Mouse (Mus musculus) cerebellum, postnatal 10 days (tissue): ENCODE data around the gene Trip4.

ENCODE experiments used
- DNase-seq, 2 experiments: peaks; one replicate each; pipeline ENCODE4 v3.0.0; 2021; ENCODE audit warnings: mixed read lengths in 2 of 2

Trip4 gene

DNA sequence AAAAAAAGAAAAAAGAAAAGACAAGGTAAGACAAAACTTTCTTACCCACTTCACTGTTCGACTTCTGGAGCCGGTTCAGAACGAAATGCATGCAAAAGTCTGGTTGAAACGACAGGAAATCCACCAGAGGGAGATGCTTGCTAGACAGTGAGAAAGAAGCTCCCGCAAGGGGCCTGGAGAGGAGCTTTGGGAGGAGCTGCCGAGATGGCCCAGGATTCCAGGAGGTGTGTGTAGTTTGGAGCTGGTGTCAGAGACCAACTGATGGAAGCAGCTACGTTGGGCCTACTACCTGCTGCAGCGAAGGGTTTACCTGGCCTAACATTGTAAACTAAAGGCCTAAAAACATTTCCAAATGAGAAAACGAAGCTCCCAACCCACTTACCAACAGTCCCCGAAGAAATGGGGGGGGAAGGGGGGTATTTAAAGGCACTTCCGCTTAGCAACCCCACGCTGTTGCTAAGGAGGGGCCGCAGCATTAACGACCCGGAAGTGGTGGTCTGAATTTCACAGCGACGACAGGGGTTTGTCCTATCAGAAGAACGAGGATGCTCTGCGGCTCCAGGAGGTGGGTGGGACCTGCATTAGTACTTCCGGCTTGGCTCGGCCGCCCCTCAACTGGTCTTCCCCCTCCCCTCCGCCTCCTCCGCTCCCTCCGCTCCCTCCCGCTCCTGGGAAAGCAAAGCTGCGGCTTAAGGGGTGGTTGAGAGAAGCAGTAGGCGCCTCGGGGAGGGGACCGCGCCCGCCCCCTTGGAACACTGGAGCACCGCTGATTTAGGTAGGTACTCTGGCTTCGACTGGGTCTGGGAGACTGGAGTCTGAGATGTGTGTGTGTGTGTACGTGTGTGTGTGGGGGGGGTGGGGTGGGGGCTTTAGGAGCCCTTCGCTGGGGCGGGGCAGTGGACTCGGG is at the start of gene Trip4, which contains the start of gene Csnk1g1:
Gene Trip4 (minus strand): TSS at position 401 of the 907 bp plus-strand sequence.
Gene Csnk1g1 (plus strand): TSS at position 531 of the 907 bp plus-strand sequence.
- DNase-seq: peak; percentile 97 to 98

DNA sequence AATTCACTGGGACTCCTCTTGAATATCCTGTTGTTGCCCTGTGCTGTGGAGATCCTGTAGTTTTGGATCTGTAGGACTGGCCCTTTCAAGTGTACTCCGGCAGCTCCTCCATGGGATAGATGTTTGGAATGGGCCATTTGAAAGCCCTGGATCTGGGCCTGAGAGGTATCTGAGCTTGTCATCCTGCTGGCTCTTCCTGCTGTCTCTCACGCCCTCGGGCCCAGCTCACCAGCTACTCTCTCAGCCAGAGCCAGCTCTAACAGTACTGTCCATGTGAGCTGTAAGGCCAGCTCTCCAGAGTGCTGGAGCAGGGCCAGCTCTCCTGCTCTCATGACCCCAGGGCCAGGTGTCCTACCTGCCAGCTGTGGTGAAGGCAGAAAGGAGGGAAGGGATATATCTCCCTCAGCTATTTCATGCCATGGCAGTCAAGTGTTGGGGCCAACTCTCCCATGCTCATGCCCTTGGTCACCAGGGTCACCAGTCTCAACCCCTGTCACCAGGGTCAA is 42.5 kb upstream of the Trip4 start:
- DNase-seq: peak in 1 of 2 experiments; percentile 9

DNA sequence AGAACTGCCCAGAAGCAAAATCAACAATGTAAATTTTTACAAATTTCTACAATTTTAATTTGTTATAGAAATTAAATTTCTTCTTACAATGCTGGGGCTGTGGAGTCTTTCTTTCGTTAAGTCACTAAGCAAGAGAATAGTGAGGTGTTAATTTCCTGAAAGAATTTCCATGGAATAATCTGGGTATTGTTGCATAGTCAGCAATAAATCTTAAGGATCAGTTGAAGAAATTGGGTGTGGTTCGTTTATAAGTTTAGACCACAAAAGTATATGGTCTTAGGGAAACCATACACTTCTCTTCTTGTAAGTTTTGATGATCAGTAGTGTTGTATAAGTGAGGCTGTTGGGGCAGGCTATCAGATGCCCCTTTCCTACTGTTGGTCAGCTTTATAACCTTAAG is 29.0 kb upstream of the Trip4 start:
- no peak for DNase-seq

DNA sequence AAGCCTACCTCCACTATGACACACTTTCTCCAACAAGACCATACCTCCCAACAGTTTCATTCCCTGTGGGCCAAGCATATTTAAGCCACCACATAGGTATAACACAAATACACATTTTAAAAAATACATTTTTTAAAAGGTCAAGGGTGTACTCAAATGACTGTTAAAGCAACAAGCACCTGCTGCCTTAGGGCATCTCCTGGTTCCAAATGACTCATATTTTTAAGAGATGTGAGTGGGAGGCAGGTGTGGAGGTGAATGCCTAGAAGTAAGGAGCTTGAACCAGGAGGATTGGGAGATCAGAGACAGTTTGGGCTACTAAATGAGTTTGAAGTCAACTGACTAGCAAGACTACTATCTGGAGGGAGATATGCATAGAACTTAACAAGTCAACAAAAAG is 21.2 kb upstream of the Trip4 start:
- DNase-seq: no peak

DNA sequence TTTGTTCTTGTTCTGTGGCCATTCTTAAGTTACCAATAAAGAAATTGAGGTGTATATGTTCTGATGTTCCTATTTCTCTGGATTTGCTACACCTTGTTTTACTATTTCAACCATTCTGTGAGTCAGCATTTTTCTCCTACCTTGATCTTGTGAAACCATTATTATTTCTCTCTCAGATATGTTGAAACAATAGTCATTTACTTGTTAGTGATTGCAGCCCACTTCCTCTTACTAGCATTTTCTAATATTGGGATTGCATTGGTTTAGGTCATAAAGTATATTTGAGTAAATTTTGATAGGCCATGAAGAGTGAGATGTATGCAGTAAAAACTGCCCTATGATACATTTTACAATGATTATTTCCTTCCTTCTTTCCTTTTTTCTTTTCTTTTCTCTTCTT is 19.9 kb upstream of the Trip4 start:
- no peak for DNase-seq

DNA sequence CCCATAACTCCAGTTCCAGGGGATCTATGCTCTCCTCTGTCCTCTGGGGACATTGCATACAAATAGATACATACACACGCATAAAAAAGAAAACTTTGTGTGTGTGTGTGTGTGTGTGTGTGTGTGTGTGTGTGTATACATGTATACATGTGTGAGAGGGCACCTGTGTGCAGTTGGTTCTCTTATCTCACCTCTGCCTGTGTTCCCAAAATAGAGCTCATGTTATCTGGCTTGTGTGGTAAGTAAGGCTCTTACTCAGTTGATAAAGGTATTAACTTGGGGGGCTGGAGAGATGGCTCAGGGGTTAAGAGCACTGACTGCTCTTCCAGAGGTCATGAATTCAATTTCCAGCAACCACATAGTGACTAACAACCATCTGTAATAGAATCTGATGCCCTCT is 8.4 kb upstream of the Trip4 start:
- no peak for DNase-seq

DNA sequence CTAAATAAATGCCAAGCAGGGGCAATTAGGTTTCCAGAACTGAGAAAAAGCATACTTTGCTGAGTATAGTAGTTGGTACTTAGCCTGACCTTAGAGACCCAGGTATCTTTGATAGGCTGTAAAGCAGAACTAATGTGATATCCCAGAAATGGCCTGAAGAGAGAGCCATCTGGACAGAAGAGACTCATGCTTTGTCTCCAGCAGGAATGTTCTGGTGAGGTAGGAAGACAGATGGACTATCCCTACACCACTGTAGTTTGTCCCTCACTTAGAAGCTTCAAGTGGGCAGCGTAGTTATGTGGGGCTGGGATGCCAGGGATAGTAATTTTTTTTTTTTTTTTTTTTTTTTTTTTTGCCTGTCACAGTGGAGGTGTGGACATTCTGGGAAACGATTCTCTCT is 5.4 kb upstream of the Trip4 start:
- peak; percentile 46 to 50 for DNase-seq

DNA sequence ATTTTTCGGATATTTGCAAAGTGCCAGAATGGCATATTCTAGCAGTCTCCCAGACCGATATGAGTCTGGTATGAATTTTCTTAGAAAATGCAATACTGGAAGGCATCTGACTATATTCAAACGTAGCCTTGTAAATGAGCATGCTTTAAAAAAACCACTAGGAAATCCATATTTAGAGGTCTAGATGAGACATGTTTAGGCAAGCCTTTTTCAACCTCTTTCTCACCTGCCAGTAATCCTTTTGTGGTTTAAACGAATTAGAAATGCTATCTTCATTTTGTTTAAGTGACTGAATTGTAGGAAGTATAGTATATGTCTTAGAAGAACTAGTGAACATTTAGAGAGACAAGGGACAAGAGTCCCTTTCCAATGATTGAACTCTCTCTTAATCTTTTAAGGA is 1.2 kb upstream of the Trip4 start:
- no peak for DNase-seq

DNA sequence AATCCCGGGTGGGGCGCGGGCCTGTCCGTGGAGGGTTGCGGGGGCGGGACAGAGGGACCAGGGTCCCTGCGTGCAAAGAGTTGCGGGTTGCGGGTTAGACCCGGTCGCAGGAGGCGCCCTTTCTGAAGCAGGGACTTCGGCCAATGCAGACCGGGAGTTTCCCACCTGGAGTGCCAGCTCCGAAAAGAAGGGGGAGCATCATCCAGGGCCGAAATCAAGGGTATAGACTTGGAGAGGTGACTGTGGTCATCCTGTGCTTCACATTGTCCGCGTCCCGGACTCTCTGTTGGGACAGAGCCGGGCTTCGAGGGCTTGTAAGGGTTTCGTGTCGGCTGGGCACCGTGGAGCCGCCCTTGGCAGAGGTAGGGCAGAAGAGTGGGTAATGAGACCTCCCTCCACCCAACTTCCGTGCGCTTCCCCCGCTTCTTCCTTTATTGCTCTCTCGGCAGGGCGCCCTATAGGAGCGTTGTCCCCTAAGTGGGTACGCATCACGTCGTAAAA is 757 bp upstream of the Trip4 start:
- DNase-seq: peak; percentile 78

DNA sequence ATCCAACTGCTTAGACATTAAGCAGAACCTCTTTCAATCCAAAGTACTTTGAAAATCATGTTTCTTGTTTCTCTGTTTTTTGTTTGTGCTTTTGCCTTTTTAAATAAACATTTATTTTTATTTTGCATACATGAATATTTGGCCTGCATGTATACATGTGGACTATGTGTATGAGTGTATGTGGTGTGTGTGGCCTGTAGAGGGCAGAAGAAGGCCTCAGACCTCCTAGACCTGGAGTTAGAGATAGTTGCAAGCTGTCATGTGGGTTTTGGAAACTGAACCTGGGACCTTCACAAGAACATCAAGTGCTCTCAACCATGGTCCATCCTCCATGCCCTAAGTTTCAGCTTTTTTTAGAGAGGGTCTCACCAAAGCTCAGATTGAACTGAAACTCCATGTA is 5.2 kb downstream of the Trip4 start:
- DNase-seq: no peak

DNA sequence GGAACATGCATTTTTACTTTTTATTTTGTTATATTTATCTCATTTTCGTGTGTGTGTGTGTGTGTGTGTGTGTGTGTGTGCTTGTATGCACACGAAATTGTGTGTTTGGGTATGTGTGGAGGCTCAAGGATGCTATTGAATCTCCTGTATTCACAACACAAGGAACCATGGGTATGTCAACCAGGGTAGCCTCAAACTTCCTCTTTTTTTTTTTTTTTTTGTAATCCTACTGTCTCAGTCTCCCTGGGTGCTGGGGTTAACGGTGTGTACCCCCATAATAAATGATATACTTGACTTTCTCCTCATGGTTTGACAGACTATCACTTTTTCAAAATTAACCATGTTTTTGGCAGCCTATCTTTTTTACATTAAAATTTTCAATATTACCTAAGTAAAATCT is 5.7 kb downstream of the Trip4 start:
- DNase-seq: no peak

DNA sequence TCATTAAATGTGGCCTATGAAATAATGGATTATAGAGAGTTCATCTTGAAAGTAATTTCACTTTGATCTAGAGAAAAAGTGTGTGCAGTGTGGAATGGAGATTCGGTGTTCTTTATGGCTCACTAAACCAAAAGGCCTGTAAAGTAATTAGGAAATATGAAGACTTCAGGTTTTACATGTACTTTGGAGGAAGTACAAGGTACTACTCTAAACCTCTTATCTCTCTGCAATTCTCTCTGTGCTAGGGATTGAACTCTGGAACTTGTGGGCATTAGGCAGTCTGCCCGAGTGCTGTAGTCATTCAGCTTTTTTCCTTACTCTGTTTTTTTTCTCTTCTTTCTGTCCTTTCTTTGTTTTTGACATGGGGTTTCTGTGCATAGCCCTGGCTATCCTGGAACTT is 11.6 kb downstream of the Trip4 start:
- no peak for DNase-seq

DNA sequence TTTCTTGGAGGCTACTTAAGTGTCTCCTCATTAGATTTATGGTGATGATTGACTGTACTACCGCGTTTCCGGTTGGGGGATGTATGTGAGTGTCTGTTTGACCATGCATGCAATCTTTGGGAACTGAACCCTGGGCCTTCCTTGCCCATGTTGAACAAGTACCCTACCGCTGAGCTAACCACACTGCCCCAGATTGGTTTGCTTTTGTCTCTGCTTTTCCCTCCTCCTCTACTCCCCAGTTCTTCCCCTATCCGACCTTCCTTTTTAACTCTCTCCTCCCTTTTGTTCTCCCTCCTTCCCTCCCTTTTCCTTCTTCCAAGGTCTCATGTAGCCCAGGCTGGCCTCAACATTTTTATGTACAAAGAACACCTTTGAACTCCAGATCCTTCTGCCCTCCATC is 17.5 kb downstream of the Trip4 start:
- DNase-seq: no peak

DNA sequence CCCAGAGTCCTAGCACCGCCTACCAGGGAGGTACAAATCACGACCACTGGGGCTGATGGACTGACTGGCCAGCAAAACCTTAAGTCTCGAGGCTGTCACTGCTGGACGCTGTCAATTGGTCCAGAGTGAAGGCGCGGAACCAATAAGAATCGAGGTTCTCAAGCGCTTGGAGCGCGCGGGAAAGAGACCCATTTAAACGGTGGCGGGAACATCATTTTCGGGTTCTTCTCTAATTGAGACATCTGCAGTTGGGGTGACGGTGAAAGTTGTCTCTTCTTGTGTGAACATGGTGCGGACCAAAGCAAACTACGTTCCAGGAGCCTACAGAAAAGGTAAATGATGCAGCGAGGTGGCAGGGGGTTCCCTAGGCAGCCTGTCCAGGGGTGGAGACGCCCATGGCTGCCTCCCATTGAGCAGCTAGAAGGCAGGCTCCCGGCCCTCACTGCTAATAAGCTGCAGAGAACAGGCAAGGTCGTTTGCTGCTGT is 18.4 kb downstream of the Trip4 start, which contains the start of gene Pclaf:
Gene Pclaf (plus strand): TSS at position 95 of the 486 bp plus-strand sequence.
- peak; percentile 77 to 79 for DNase-seq

DNA sequence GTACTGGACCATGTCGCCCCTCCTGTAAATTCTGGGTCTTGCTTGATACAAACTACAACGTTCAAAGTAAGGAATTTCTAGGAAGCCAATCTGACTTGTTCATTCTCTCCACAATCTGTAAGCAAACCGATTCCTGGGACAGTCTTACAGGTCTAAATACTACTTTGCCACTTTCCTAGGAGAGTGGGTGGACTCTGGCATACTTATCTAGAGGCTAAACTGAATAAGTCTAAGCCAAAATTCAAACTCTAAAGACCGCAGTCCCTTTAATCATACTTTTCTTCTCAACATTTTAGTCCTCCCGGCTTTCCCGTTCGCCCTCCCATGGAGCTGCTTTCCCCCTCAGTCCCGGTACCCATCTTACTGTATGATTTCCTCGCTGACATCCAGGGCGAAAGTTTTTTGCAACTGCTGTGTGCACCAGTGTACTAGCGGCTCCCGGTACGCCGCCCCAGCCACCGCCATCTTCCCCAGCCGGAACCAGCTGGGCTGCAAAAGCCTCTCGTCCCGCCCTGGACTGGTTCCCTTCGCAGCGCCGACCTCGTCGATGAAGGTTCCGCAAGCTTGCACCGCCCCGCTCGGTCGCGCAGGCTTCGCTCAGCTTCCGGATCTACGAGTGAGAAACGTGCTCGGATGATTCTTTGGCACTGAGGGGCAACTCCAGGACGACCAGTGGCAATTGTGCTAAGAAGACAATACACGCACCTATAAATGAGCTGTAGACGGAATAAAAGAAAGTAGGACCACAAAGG is 23.9 kb downstream of the Trip4 start:
- DNase-seq: peak; percentile 94 to 96

DNA sequence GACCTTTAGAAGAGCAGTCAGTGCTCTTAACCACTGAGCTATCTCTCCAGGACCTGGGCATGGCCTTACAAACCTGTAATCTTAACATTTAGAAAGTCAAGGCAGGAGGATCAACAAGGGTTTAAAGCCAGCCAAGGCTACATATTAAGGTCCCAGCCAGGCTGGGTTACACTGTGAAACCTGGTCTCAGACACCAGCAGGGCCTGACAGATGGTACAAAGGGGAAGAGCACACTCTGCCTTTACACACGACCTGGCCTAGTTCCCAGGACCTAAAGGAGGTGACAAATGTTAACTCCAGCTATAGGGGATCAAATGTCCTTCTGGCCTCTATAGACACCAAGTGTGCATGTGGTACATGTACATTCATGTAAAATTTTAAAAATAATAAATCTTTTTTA is 48.9 kb downstream of the Trip4 start:
- peak; percentile 31 to 50 for DNase-seq

DNA sequence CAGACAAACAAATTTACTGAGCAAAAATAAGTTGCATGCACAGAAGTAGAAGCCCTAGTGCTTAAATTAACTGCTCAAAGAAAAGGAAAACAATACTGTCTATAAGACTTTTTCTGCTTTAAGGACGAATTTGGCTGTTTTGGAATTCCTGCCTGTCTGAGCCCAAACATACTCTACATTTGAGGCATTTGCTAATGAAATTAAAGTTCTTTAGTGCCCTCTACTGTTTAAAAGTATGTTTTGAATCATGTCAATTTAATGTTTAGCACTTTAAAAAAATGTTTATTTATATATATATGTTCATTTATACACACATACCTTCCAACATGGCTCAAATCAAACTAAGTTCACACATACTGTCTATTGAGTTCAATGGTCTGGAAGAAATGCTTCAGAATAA is 58.4 kb downstream of the Trip4 start:
- peak in 1 of 2 experiments; percentile 30 for DNase-seq

DNA sequence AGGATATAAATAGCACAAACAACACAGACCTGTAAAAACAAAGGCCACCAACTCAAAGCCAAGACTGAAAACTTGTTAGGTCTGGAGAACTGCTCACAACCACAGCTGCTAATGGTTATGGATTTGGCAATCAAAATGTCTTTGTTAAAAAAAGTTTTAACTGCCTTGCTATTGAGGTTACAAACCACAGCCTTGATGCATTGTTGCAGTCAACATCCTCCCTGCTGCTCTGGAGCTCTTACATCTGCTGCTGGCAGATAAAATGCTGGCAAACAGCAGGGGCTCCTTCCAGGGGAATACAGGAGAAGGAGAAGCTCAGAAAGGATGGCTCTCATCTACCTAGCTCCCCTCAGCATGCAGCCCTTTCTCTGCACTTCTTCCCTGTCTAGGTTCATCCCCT is 60.4 kb downstream of the Trip4 start:
- DNase-seq: peak in 1 of 2 experiments; percentile 28

DNA sequence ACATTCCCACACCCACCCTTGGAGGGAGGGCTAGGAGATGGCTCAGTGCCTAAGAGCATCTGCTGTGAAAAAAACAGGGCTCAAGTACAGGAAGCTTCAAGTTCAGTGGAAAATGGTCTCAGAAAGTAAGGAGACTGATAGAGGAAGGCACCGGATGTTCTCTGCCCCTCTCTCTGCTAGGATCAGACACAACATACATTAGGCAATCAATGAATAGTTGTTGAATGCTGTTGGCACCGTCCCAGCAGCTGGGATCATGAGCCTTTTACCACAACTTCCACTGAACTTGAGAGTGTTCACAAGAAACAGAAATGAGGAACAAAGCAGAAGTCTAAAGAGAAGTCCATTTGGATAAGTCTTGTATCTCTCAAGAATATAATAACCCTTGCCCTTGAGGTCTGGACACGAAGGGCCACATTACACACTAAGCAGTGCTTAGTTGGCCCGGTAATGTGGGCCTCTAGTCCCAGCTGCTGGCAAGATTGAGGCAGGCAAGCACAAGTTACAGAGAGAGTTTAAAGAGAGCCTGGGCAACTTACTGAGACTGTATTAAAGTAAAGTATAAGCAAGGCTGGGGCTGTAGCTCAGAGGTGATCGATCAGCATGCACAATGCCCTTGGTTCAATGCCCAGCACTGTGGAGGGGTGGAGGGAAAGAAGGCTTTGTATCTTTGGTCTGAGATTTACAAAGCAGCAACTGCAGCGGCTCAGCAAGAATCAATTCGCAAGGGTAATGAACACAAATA is 64.0 kb downstream of the Trip4 start:
- peak; percentile 43 to 60 for DNase-seq

DNA sequence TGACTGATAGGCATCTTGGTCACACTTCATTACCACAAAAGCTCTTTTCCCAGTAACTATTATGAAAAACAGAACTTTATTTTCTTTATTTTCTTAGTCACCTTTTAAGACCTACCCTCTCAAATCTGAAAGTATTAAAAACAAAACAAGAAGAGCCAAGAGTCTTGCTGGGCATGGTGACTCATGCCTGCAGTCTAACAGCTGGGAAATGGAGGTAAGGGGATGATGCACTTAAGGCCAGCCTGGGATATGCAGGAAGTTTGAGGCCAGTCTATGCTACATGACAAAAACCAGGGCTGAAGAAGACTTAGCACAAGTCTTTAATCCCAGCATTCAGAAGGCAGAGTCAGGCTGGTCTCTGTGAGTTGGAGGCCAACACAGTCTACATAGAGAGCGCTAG is 68.8 kb downstream of the Trip4 start:
- no peak for DNase-seq

DNA sequence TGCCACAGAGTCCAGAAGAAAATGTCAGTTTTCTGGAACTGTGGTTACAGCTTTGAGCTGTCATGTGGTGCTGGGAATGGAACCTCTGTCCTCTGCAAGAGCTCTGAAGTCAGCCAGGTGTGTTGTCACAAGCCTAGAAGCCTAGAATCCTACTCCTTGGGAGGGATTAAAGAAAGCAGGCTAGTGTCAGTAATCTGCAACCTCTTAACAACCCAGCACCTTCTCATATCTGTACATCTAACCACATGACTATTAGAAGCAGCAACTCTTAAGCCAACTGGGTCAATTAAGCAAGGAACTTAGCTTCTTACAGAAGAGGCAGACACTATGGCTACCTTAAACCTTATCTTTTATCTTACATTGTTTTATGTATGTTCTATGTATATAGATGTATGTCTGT is 71.7 kb downstream of the Trip4 start:
- no peak for DNase-seq

DNA sequence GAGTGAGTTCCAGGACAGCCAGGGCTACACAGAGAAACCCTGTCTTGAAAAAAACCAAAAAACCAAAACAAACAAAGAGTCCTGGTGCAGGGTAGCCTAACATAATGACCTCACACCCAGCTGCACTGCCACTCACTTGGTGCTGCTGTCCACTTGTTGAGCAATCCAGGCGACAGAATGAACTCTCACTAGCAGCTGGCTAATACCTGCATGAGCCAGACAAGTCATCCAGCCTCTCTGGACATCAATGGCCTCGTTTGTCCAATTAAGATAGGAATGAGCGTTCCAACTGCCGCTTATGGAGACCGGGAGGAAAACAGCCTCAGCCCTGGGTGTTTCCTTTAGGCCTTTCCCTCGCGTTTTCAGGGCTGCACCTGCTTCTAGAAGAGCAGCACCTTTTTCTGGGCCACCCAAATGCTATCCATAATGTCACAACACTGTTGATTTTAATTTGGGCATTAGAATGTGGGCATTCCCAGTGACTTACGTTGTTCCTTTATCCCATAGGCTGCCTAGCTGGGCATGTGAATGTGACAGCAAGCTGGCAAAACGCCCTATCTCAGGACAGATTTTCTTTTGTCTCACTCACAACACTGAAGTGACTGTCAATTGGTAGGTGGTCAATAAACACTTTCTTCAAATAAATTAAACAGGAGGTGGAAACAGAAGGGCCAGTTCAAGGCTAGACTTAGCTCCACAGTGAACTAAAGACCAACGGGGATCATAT is 73.8 kb downstream of the Trip4 start:
- peak; percentile 16 for DNase-seq
